Mouse (Mus musculus) lung, adult 2 months (tissue): ENCODE data around the gene Thtpa.

ENCODE experiments used
- CTCF ChIP-seq: fragments of 200-500 bp; IDR thresholded peaks from 2 replicates; pipeline ENCODE4 v1.5.1; 2011; ENCODE audit warnings: mild to moderate bottlenecking, low read length, control low read depth; ENCODE audit not compliant: insufficient read depth
- POLR2A ChIP-seq: fragments of 200-500 bp; IDR thresholded peaks from 2 replicates; pipeline ENCODE4 v1.6.1; 2011; ENCODE audit warnings: low read depth, mild to moderate bottlenecking, control low read depth, low read length, borderline replicate concordance; ENCODE audit errors: extremely low read depth

DNA sequence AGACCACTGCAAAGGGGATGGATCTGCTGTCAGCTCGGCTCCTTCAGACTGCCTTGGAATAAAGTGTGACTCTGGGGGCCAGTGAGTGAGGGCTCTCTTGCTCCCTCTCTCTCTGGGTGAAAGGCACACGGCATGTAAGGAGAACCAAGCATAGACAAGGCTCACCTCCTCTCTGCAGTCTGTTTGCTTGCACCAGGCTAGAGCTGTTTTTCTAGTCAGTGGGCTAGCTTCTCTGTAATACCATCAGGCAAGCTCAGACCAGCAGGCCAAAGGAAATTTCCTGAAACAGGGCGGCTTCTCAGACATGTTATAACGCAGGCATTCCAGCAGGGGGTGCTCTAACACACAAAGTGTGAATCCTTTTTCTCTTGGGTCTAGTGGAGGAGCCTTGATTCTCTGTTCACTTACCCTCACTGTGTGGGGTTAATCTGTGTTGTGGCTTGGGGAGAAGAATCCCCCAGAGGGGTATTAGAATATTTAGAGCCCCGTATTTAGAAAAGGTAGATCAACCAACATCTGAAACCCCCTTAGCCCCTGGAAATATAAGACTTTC lies 53.9 kb downstream of the Thtpa start:
- TF ChIP-seq CTCF = peak; percentile 63
- no peak for TF ChIP-seq POLR2A
